ENCODE assay signal across 23 mouse cellular contexts in genomic region chr2:129537360-129537759, GRCm38 (mm10). TPM values are rescaled to one million over a fixed set of nuclear protein-coding genes. Genes with fewer than 3 reads are reported as not detected.
DNase-seq lines count a peak whose midpoint lies in the region; ATAC-seq lines count a peak whose summit lies in the region.
"Had no signal": no experiment of that assay in that cellular context is flagged by ENCODE, and none has a peak within 500 bp of the region (broad histone marks: within the 10 kb centered on the region; RNA-seq: fewer than 3 reads in every experiment).

No protein-coding gene starts in this region.

- H3K9ac ChIP-seq in forebrain, embryonic 12.5 days, result no peak overlapping the region
- no peak overlapping the region for H3K9ac ChIP-seq in forebrain, embryonic 15.5 days (replicated peaks)
- H3K9ac ChIP-seq in kidney, embryonic 15.5 days, result no peak overlapping the region
- no peak overlapping the region for H3K9ac ChIP-seq in forebrain, embryonic 13.5 days
- no peak overlapping the region; the same call in 1 of the 2 replicates for H3K9ac ChIP-seq in midbrain, embryonic 13.5 days (replicated peaks)
- H3K9ac ChIP-seq in heart, embryonic 12.5 days, result no peak overlapping the region
- H3K9ac ChIP-seq: heart, embryonic 13.5 days; liver, postnatal 0 days had no signal

- WGBS in forebrain, embryonic 12.5 days, result 6% methylated on average over 7 of the region's 7 CpGs
- WGBS in forebrain, embryonic 15.5 days, result 7% methylated on average over 7 of the region's 7 CpGs
- WGBS in kidney, embryonic 15.5 days, result 41% methylated on average over 7 of the region's 7 CpGs
- WGBS in forebrain, embryonic 13.5 days, result 4% methylated on average over 7 of the region's 7 CpGs
- 5% methylated on average over 7 of the region's 7 CpGs for WGBS in midbrain, embryonic 13.5 days
- 38% methylated on average over 7 of the region's 7 CpGs for WGBS in heart, embryonic 12.5 days

- H3K9me3 ChIP-seq in forebrain, embryonic 12.5 days, result no peaks in the 10 kb centered on the region
- H3K9me3 ChIP-seq in forebrain, embryonic 15.5 days, result no peaks in the 10 kb centered on the region
- no peaks in the 10 kb centered on the region for H3K9me3 ChIP-seq in kidney, embryonic 15.5 days (replicated peaks)
- no peaks in the 10 kb centered on the region for H3K9me3 ChIP-seq in forebrain, embryonic 13.5 days (replicated peaks)
- H3K9me3 ChIP-seq in midbrain, embryonic 13.5 days, result no peaks in the 10 kb centered on the region
- H3K9me3 ChIP-seq in heart, embryonic 12.5 days (replicated peaks), result no peaks in the 10 kb centered on the region
- H3K9me3 ChIP-seq: G1E; heart, embryonic 13.5 days had no signal

- H3K27me3 ChIP-seq in forebrain, embryonic 12.5 days, result no peaks in the 10 kb centered on the region
- H3K27me3 ChIP-seq in forebrain, embryonic 15.5 days, result no peaks in the 10 kb centered on the region
- no peaks in the 10 kb centered on the region for H3K27me3 ChIP-seq in kidney, embryonic 15.5 days
- no peaks in the 10 kb centered on the region for H3K27me3 ChIP-seq in forebrain, embryonic 13.5 days
- no peaks in the 10 kb centered on the region for H3K27me3 ChIP-seq in midbrain, embryonic 13.5 days
- no peaks in the 10 kb centered on the region for H3K27me3 ChIP-seq in heart, embryonic 12.5 days (replicated peaks)
- H3K27me3 ChIP-seq: CH12.LX, Patski had no signal

- no peak overlapping the region for H3K4me2 ChIP-seq in forebrain, embryonic 12.5 days
- H3K4me2 ChIP-seq in forebrain, embryonic 15.5 days (replicated peaks), result no peak overlapping the region
- H3K4me2 ChIP-seq in kidney, embryonic 15.5 days, result no peak overlapping the region
- H3K4me2 ChIP-seq in forebrain, embryonic 13.5 days, result no peak overlapping the region
- no peak overlapping the region for H3K4me2 ChIP-seq in midbrain, embryonic 13.5 days (replicated peaks)
- H3K4me2 ChIP-seq in heart, embryonic 12.5 days, result no peak overlapping the region
- H3K4me2 ChIP-seq: heart, embryonic 13.5 days had no signal

- H3K4me3 ChIP-seq in forebrain, embryonic 12.5 days (replicated peaks), result no peak overlapping the region
- no peak overlapping the region for H3K4me3 ChIP-seq in forebrain, embryonic 15.5 days
- H3K4me3 ChIP-seq in kidney, embryonic 15.5 days (replicated peaks), result no peak overlapping the region
- no peak overlapping the region for H3K4me3 ChIP-seq in forebrain, embryonic 13.5 days
- no peak overlapping the region for H3K4me3 ChIP-seq in midbrain, embryonic 13.5 days (replicated peaks)
- H3K4me3 ChIP-seq in heart, embryonic 12.5 days, result no peak overlapping the region
- H3K4me3 ChIP-seq: heart, embryonic 13.5 days had no signal

- ATAC-seq in forebrain, embryonic 12.5 days (ENCODE audit: low FRiP score), result no peak
- ATAC-seq in forebrain, embryonic 15.5 days (replicated peaks), result no peak
- ATAC-seq in kidney, embryonic 15.5 days (replicated peaks; ENCODE audit: low FRiP score), result no peak
- ATAC-seq in forebrain, embryonic 13.5 days, result 0 out of 2 replicates have a peak, but pooled peaks have one; percentile 9
- peak; percentile 49; the same call in 1 of the 2 replicates for ATAC-seq in midbrain, embryonic 13.5 days
- no peak for ATAC-seq in heart, embryonic 12.5 days (ENCODE audit: insufficient number of reproducible peaks, low FRiP score)
- no peak for ATAC-seq in cerebellum, adult (ENCODE audit: insufficient number of reproducible peaks, low FRiP score, low TSS enrichment)
- ATAC-seq: intestine, postnatal 0 days; liver, postnatal 0 days; lung, postnatal 0 days had no signal

- DNase-seq in kidney, adult 11 months, result no peak
- DNase-seq: adrenal gland, postnatal 36 days; gastrocnemius, postnatal 14 days; liver, postnatal 0 days; right cerebral cortex, postnatal 14 days; thymus, adult 2 months; thymus, postnatal 4 days had no signal

- H3K36me3 ChIP-seq in forebrain, embryonic 12.5 days (replicated peaks), result no peaks in the 10 kb centered on the region
- no peaks in the 10 kb centered on the region for H3K36me3 ChIP-seq in forebrain, embryonic 15.5 days
- H3K36me3 ChIP-seq in kidney, embryonic 15.5 days, result no peaks in the 10 kb centered on the region
- H3K36me3 ChIP-seq in forebrain, embryonic 13.5 days (ENCODE audit: poor library complexity, severe bottlenecking), result no peaks in the 10 kb centered on the region
- no peaks in the 10 kb centered on the region for H3K36me3 ChIP-seq in midbrain, embryonic 13.5 days
- no peaks in the 10 kb centered on the region for H3K36me3 ChIP-seq in heart, embryonic 12.5 days
- H3K36me3 ChIP-seq: G1E; heart, embryonic 13.5 days had no signal

- H3K27ac ChIP-seq in forebrain, embryonic 12.5 days, result peak overlapping the region; percentile 50
- H3K27ac ChIP-seq in forebrain, embryonic 15.5 days (replicated peaks), result no peak overlapping the region
- H3K27ac ChIP-seq in kidney, embryonic 15.5 days, result 0 out of 2 replicates have a peak overlapping the region, but pooled peaks have one; percentile 0
- no peak overlapping the region for H3K27ac ChIP-seq in forebrain, embryonic 13.5 days
- H3K27ac ChIP-seq in midbrain, embryonic 13.5 days, result peak overlapping the region; percentile 37
- no peak overlapping the region for H3K27ac ChIP-seq in heart, embryonic 12.5 days (ENCODE audit: poor library complexity, severe bottlenecking)
- H3K27ac ChIP-seq: heart, embryonic 13.5 days; kidney, postnatal 0 days; stomach, postnatal 0 days had no signal

- peaks cover 25% of the 10 kb centered on the region for H3K4me1 ChIP-seq in forebrain, embryonic 12.5 days
- H3K4me1 ChIP-seq in forebrain, embryonic 15.5 days, result peaks cover 3% of the 10 kb centered on the region; the same call in 1 of the 2 replicates
- H3K4me1 ChIP-seq in kidney, embryonic 15.5 days, result peaks cover 34% of the 10 kb centered on the region
- H3K4me1 ChIP-seq in forebrain, embryonic 13.5 days, result peaks cover 16% of the 10 kb centered on the region
- H3K4me1 ChIP-seq in midbrain, embryonic 13.5 days (replicated peaks), result peaks cover 28% of the 10 kb centered on the region
- H3K4me1 ChIP-seq in heart, embryonic 12.5 days (replicated peaks), result peaks cover 29% of the 10 kb centered on the region

RNA-seq across cellular contexts. Expression of gene F830045P16Rik, which starts 1.0 kb away (rescaled TPM):
- not detected in 2 replicates for polyA plus RNA-seq in forebrain, embryonic 12.5 days (2016; fragmentation: Nextera tagmentation; extraction: Ambion mirVana)
- not detected in 2 replicates for polyA plus RNA-seq in forebrain, embryonic 15.5 days (2015; fragmentation: Nextera tagmentation; extraction: Ambion mirVana)
- polyA plus RNA-seq in kidney, embryonic 15.5 days (2015; fragmentation: Nextera tagmentation; extraction: Ambion mirVana), result 0.08 TPM in 1 of 2 replicates, not detected in the other
- polyA plus RNA-seq in forebrain, embryonic 13.5 days (2015; fragmentation: Nextera tagmentation; extraction: Ambion mirVana), result not detected in 2 replicates
- polyA plus RNA-seq in midbrain, embryonic 13.5 days (2015; fragmentation: Nextera tagmentation; extraction: Ambion mirVana), result not detected in 2 replicates
- not detected in 2 replicates for polyA plus RNA-seq in heart, embryonic 12.5 days (2016; fragmentation: Nextera tagmentation; extraction: Ambion mirVana)
- polyA plus RNA-seq: G1E; heart, embryonic 13.5 days; intestine, postnatal 0 days; kidney, postnatal 0 days; liver, adult 2 months; liver, postnatal 0 days; lung, postnatal 0 days; Patski had no signal

RNA-seq across cellular contexts. Expression of gene Sirpa, which starts 55.3 kb away (rescaled TPM):
- polyA plus RNA-seq in forebrain, embryonic 12.5 days (2016; fragmentation: Nextera tagmentation; extraction: Ambion mirVana), result 18.2 and 20.0 TPM in 2 replicates
- 26.7 and 28.5 TPM in 2 replicates for polyA plus RNA-seq in forebrain, embryonic 15.5 days (2015; fragmentation: Nextera tagmentation; extraction: Ambion mirVana)
- polyA plus RNA-seq in kidney, embryonic 15.5 days (2015; fragmentation: Nextera tagmentation; extraction: Ambion mirVana), result 28.4 and 30.6 TPM in 2 replicates
- 16.9 and 19.5 TPM in 2 replicates for polyA plus RNA-seq in forebrain, embryonic 13.5 days (2015; fragmentation: Nextera tagmentation; extraction: Ambion mirVana)
- polyA plus RNA-seq in midbrain, embryonic 13.5 days (2015; fragmentation: Nextera tagmentation; extraction: Ambion mirVana), result 19.1 and 21.0 TPM in 2 replicates
- 14.4 and 18.6 TPM in 2 replicates for polyA plus RNA-seq in heart, embryonic 12.5 days (2016; fragmentation: Nextera tagmentation; extraction: Ambion mirVana)
- polyA plus RNA-seq: G1E had no signal

Comparison
In these comparisons a context has a peak if more than half of its experiments do, and no peak if none do; other contexts are left out.
1. ATAC-seq: peak in forebrain, embryonic 13.5 days (single experiment) and midbrain, embryonic 13.5 days (single experiment); none in forebrain, embryonic 12.5 days (single experiment), forebrain, embryonic 15.5 days (single experiment), kidney, embryonic 15.5 days (single experiment), heart, embryonic 12.5 days (single experiment) and cerebellum, adult (single experiment).
2. H3K27ac ChIP-seq: peak in forebrain, embryonic 12.5 days (single experiment), kidney, embryonic 15.5 days (single experiment) and midbrain, embryonic 13.5 days (single experiment); none in forebrain, embryonic 15.5 days (single experiment), forebrain, embryonic 13.5 days (single experiment) and heart, embryonic 12.5 days (single experiment).